Mouse (Mus musculus): ENCODE results near the gene 6430628N08Rik.

Gene 6430628N08Rik

DNA sequence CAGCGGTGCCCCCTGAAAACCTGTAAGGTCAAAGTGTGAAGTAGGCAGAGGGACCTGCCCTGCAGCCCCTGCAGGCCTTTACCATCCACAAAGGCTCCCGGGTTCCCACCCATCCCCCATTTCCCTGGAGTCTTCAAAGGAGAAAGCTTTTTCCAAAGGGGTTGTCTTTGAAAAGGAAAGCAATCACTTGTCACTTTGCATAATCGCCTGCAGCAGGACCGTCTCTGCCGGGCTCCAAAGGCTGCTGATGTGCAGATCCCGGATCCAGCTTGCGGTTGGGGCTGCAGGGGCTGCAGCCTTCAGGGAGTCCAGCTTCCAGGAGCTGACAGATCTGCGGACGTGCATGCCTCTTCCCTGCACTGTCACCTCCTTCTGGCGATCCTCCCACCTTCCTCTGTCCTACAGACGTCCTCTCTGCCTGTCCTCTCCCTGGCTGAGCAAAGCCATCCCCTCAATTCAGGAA, 12.2 kb upstream of the 6430628N08Rik start:
- CTCF ChIA-PET, result interaction anchor here in 2 of 4 experiments (0.6 to 1.4 kb wide), 7 partner anchors 13 to 169 kb away, joined by 3 read pairs; no protein-coding TSS in a partner anchor
- POLR2A ChIA-PET, result interaction anchor here in 3 of 4 experiments (0.6 to 2.5 kb wide), 9 partner anchors 9 to 175 kb away, joined by 3 to 8 read pairs (median 5); partner anchors contain the start of genes Mknk1 (in 3 of the 3), Atpaf1 (in 1 of the 3) and Nsun4 (in 1 of the 3)

DNA sequence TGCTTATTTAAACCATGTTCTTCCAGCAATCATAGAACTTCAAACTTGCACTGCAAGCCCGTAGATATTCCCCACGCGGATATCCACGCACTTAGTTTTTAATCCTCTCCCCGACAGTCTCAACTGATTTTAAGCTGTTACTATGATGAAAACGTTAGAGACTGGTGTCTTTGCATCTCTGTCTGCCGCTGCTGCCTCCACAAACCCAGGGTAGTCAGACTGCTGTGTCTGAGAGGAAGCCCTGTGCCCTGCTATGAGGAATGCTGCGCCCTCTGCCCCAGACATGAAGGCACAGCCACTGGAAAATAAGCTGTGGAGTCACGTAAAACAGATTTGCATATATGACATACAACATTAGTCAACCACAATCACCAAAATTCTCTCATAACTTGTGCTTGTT, 11.6 kb upstream of the 6430628N08Rik start:
- CTCF ChIA-PET, result interaction anchor here in 3 of 4 experiments (0.6 to 1.2 kb wide), 6 partner anchors 16 to 125 kb away, joined by 3 to 6 read pairs (median 3); no protein-coding TSS in a partner anchor
- POLR2A ChIA-PET, result interaction anchor here in 3 of 4 experiments (0.6 to 2.5 kb wide), 8 partner anchors 10 to 175 kb away, joined by 3 to 8 read pairs (median 4); partner anchors contain the start of genes Mknk1 (in 2 of the 3), Atpaf1 (in 1 of the 3) and Nsun4 (in 1 of the 3)

DNA sequence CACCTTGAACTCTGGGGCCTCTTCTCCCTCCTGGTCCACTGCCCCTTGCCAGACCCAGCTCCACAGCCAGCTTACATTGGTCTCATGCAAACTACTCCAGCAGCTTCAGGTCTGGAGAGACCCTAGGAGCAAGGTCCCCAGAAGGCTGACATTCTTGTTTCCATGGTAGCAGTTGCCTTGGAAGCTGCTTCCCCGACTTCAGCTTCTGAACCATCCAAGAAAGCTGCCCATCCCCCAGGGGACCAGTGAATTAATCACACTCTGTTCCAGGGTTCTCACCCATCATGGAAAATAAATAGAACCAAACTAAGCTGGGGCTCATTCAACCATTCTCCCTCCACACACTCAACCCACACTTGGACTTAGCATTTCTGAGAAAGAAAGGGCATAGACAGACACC, 9.3 kb upstream of the 6430628N08Rik start:
- ChIA-PET POLR2A (interaction anchor here in 2 of 4 experiments (0.8 to 2.4 kb wide), 7 partner anchors 8 to 96 kb away, joined by 3 to 9 read pairs (median 4); partner anchors contain the start of gene Mknk1 (in 1 of the 2)), CTCF (interaction anchor here in 1 of 4 experiments (1.3 kb wide), 1 partner anchor 104 kb away, joined by 4 read pairs; no protein-coding TSS in a partner anchor)

DNA sequence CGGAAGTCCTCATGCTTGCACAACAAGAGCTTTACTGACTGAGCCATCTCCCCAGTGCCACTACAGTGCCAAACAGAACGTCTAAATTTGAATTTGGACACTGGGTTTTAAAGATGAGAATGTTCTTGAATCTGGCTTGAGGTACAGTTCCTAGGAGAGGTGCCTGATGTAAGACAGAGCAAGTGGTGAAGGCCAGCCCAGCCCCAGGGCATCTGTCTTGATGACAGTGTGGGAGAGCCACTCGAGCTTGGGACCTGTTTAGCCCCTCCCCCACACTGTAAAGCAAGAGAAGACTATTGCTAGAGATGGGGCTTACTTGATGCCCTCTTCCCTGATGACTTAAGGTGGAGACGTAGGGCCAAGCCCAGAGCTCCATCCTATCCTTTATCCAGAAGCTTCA, 8.3 kb upstream of the 6430628N08Rik start:
- ChIA-PET POLR2A (interaction anchor here in 2 of 4 experiments (1.0 kb wide), 2 partner anchors 9 to 15 kb away, joined by 4 to 5 read pairs; no protein-coding TSS in a partner anchor), CTCF (interaction anchor here in 1 of 4 experiments (0.5 kb wide), 1 partner anchor 1563 kb away, joined by 3 read pairs; no protein-coding TSS in a partner anchor)

DNA sequence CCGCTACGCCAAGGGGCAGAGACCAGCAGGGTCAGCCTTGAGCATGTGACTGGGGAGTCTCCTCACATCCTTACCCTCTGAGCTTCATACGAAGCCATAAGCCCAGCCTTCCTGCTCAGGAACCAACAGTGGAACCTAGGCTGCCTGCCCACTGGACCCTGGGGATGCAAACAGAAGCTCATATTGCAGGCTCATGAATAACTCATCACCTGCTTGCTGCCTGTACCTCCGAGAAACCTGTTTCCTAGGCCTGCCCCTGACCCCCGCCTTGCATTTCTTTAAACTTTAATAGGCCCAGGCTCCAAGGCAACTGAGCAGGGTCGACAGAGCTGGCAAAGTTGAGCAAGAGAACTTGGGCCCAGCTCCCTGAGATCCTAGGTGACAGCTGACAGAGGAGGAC, 6.4 kb upstream of the 6430628N08Rik start, which contains the start of gene Kncn:
TSS of gene Kncn (plus strand) at position 379 of the 400 bp plus-strand sequence.
- ChIA-PET CTCF (no interaction called here), POLR2A (interaction anchor here in 3 of 4 experiments (0.7 to 1.8 kb wide), 6 partner anchors 11 to 50 kb away, joined by 3 to 5 read pairs (median 4); partner anchors contain the start of gene Mknk1 (in 2 of the 3))

DNA sequence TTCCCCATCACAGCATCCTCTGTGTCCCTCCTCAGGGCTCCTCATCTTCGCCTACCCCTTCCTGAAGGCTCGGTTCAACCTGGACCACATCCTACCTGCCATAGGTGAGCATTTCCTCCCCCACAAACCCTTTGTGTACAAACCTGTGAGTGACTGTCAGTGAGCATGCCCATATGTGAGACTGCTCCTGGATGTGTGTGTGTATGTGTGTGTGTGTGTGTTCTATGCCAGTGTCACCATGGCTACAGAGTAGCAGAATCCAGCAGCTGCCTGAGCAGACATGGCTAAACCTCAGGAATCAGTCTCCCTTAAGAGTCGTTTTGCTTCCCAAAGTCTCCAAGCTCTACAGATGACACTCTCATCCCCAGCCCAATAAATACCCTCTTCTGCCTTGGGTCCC, 4.6 kb upstream of the 6430628N08Rik start:
- ChIA-PET POLR2A (interaction anchor here in 3 of 4 experiments (0.6 to 1.4 kb wide), 4 partner anchors 11 to 154 kb away, joined by 3 to 5 read pairs (median 4); no protein-coding TSS in a partner anchor), CTCF (no interaction called here)

DNA sequence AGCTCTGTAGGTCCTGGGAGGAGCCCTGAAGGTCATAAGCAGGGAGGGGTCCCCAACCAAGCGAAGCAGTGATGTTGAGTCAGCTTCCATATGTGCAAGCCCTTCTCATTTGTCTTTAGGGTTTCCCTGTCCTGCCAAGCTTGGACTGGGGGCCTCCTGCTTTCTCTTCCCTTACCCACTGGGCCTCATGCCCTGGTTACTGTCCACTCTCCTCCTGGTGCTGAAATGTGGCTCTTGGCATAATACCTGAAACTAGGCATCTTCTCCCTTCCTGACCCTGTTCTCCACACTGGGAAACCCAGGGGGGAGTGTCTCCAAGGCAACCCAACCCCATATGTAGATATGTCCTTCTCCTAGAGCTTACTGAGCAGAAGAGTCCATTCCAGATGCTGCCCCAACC, 3.6 kb upstream of the 6430628N08Rik start:
- ChIA-PET POLR2A (interaction anchor here in 2 of 4 experiments (0.7 to 1.4 kb wide), 4 partner anchors 9 to 102 kb away, joined by 3 to 5 read pairs (median 4); partner anchors contain the start of gene Atpaf1 (in 1 of the 2)), CTCF (interaction anchor here in 1 of 4 experiments (0.6 to 0.9 kb wide), 2 partner anchors 66 to 117 kb away, joined by 3 to 5 read pairs; no protein-coding TSS in a partner anchor)

DNA sequence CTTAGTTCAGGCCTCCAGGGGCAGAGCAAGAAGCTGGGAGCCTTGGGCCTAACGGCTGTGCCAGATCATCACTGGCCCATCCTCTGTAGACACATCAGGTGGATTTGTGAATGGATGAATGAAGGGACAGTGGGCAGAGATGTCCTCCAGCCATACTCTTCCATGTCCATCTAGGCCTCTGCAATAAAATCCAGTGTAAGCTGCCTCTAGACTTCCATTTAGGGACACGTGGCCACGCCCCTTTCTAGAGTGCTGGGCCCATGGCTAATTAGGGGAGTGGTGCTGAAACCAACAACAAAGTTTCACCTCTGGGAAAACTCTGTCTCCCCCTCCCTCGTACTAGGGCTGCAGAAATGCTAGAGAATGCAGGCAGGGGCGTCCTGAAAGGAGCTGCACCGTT, 399 bp upstream of the 6430628N08Rik start:
- CTCF ChIA-PET, result interaction anchor here (0.5 to 1.8 kb wide), 8 partner anchors 8 to 158 kb away, joined by 3 to 5 read pairs (median 4); no protein-coding TSS in a partner anchor
- POLR2A ChIA-PET, result interaction anchor here in 2 of 4 experiments (1.0 to 1.6 kb wide), 4 partner anchors 9 to 164 kb away, joined by 3 to 4 read pairs (median 4); partner anchors contain the start of genes Mknk1 (in 1 of the 2) and Nsun4 (in 1 of the 2)

DNA sequence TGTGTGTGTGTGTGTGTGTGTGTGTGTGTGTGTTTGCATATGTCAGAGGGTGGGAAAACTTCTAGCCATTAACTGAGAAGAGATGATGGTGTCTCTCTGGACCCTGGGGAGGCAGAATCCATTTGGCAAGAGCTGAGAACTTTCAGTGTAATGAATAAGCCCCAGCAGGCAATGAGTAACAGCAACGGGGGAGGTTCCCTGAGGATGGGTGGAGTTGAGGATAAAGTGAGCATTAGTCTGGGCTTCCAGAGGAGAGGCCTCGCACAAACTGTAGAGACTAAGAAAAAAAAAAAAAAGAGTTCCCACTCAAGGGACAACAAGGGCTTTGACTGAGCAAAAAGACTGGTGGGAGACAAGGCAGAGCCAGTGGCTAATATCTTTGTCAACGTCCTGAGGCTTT, 3.8 kb downstream of the 6430628N08Rik start:
- CTCF ChIA-PET, result interaction anchor here in 3 of 4 experiments (0.5 to 1.2 kb wide), 5 partner anchors 30 to 161 kb away, joined by 3 to 5 read pairs (median 3); partner anchors contain the start of gene Efcab14 (in 1 of the 3)
- POLR2A ChIA-PET, result interaction anchor here in 2 of 4 experiments (0.7 to 2.0 kb wide), 7 partner anchors 11 to 840 kb away, joined by 3 to 5 read pairs (median 4); no protein-coding TSS in a partner anchor

DNA sequence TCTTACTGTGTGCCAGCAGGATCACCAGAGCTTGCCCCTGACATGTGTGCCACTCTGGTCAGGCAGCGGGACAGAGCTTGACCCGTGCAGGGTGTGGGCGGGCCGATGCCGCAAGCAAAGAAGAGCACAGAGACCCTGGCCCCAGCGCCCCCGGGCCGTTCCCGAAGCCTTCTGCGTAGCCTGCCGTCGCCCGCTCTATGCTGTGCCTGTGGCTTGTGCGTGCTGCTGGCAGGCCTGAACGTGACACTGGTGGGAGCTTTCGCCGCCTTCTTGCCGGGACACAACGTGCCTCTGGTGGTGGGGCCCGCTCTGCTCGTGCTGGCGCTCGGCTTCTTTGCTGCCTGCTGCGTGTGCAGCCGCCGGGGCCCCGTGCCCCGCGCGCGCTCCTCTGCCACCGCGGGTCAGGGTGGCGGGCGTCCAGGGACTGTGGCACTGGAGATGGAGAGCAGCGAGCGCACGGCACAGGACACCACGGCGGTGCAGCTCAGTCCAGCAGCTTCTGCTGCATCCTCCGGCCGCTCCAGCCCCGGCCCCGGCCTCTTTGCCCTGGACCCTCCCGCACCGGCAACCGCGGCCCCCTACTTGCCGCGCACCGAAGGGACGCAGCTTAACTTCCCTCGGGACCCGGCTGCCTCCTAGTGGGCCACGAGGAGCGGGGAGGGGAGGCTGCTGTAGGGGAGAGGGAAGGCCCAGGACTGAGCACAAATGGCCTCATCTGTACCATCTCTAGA, 7.6 kb downstream of the 6430628N08Rik start:
- CTCF ChIA-PET, result interaction anchor here (0.5 to 3.8 kb wide), 26 partner anchors 8 to 926 kb away, joined by 3 to 27 read pairs (median 4); partner anchors contain the start of genes Mknk1 (in 1 of the 4) and Nsun4 (in 1 of the 4)

DNA sequence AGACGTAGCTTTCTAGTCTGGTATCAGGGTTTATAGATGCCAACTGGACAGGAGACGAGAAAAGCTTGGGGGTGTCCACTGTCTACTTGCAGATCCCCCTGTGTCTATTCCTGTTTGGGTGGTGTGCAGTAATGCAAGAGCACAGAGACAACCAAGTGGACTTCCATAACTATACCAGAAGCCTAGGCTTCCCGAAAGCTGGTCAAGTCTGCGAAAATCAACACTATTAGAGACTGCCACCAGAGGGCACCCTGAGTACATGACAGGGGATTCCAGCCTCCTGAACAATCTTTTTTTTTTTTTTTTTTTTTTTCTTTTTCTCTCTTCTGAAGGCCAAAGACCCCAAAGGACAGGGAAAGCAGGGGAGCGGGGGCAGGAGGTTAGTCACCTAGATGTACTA, 12.4 kb downstream of the 6430628N08Rik start:
- ChIA-PET CTCF (interaction anchor here (0.5 to 4.7 kb wide), 69 partner anchors 8 to 992 kb away, joined by 3 to 60 read pairs (median 4); partner anchors contain the start of genes Mknk1 (in 2 of the 4), 6430628N08Rik (in 1 of the 4), Dmbx1 (in 1 of the 4) and Efcab14 (in 1 of the 4)), POLR2A (interaction anchor here (0.6 to 3.3 kb wide), 18 partner anchors 8 to 170 kb away, joined by 3 to 13 read pairs (median 4); partner anchors contain the start of genes Dmbx1 (in 2 of the 4), Faah (in 1 of the 4), Kncn (in 1 of the 4) and Nsun4 (in 1 of the 4))

More for the DNA sequence above, 7.6 kb downstream of the 6430628N08Rik start:
- POLR2A ChIA-PET, result interaction anchor here in 3 of 4 experiments (0.5 to 2.6 kb wide), 32 partner anchors 9 to 931 kb away, joined by 3 to 9 read pairs (median 4); partner anchors contain the start of genes Mknk1 (in 2 of the 3), Atpaf1 (in 1 of the 3), Efcab14 (in 1 of the 3) and Lrrc41 (in 1 of the 3)

DNA sequence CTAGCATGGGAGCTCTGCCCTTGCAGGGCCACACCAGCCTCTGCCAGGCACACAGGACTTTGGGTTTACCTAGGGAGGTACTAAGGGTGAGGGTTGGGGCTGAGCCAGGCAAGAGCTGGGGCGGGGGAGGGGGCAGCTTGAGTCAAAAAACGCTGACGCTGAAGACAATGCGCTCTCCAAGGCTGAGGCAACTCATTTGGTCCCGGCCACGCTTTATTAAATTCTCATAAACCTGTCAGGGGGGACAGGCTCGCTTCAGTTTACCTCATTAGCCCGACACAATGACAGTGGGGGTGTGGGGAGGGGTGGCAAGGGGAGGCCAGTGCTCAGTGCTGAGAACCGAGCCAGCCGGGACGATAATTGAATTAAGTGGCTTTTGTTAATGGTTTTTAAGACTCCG, 13.9 kb downstream of the 6430628N08Rik start:
- POLR2A ChIA-PET, result interaction anchor here in 1 of 4 experiments (0.9 to 3.3 kb wide), 4 partner anchors 39 to 85 kb away, joined by 3 to 13 read pairs (median 6); no protein-coding TSS in a partner anchor

DNA sequence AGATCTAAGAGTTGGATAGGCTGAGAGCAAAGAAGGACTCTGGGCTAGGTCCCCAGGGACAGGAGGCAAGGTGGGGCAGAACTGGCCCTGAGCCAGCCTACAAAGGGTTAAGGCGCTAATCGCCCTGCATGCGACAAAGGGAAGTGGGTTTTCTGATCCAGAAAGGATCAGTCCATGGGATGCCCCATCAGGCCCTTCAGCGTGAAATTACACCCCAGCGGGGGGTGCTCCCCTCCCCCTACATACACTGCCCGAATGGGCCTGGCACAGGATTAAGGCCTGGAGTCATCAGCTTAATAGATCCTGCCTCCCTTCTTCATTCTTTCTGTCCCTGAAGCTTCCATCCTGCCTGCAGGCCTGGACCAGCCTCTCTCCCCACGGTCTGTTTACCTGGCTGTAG, 15.2 kb downstream of the 6430628N08Rik start:
- CTCF ChIA-PET, result interaction anchor here in 2 of 4 experiments (0.7 to 1.7 kb wide), 3 partner anchors 96 to 98 kb away, joined by 3 to 6 read pairs (median 4); no protein-coding TSS in a partner anchor

More for the DNA sequence above, 13.9 kb downstream of the 6430628N08Rik start:
- CTCF ChIA-PET, result interaction anchor here (0.5 to 4.7 kb wide), 10 partner anchors 11 to 100 kb away, joined by 5 to 60 read pairs (median 33); no protein-coding TSS in a partner anchor

DNA sequence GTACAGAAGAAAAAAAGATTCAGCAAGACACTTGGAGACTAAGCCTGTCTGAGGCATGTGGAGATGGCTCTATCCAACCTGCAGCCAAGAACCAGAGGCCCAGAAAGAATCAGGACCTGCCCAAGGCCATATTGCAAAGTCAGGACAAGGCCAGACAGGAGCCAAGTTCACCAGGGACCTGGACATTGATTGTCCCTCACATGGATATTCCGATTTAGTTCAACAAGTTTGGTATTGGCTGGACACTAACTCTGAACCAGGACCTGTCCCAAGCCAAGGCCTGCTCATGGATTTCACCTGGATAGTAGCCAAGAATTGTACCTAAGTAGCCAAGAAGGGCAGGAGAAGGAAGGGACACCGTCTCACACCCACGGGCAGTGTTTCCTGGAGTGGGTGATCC, 16.3 kb downstream of the 6430628N08Rik start:
- CTCF ChIA-PET, result interaction anchor here in 2 of 4 experiments (1.5 to 1.7 kb wide), 2 partner anchors 97 kb away, joined by 4 to 6 read pairs; no protein-coding TSS in a partner anchor

More for the DNA sequence above, 15.2 kb downstream of the 6430628N08Rik start:
- POLR2A ChIA-PET, result interaction anchor here in 1 of 4 experiments (0.5 to 3.3 kb wide), 2 partner anchors 75 to 882 kb away, joined by 4 to 8 read pairs; no protein-coding TSS in a partner anchor

DNA sequence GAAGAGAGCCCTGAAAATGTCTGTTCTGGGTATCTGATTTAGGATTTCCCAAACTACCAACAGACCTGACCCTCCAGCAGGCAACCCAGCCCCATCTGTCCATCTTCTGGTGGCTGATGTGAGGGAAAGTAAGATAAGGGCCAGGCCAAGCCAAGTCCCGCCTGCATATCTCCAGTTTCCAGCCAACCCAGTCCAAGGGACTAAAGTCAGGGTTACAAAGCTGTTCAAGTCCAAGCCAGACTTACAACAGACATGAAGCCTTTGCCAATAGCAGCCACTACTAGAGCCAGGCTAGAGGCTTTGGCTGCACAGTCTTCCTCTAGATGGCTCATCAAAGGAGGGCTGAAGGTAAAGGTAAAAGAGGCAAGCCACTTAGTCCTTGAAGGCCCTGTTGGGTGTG, 17.5 kb downstream of the 6430628N08Rik start:
- ChIA-PET CTCF (interaction anchor here in 2 of 4 experiments (0.8 to 1.6 kb wide), 4 partner anchors 44 to 176 kb away, joined by 3 to 4 read pairs (median 4); no protein-coding TSS in a partner anchor), POLR2A (no interaction called here)

More for the DNA sequence above, 16.3 kb downstream of the 6430628N08Rik start:
- POLR2A ChIA-PET, result no interaction called here

DNA sequence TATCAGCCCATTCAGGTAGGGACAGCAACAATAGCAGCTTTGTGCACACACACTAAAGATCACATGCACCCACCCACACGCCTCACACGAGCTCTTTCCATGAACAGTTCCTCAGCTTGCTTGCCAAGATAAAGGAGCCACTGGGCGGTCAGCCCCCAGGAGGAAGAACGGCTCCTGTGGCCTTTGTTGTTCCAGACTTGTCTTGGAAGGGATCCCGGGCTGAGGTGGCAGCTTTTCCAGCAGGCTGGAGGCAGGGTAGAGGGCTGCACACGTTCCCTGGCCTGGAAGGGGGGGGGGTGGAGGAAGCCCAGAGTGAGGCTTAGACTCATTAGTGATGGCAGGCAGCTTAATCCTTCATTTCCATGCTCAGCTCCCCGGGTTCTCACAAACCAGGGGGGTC, 18.2 kb downstream of the 6430628N08Rik start:
- ChIA-PET POLR2A (interaction anchor here in 2 of 4 experiments (0.7 to 1.4 kb wide), 4 partner anchors 11 to 144 kb away, joined by 3 to 4 read pairs (median 3); no protein-coding TSS in a partner anchor), CTCF (interaction anchor here in 2 of 4 experiments (0.7 to 1.6 kb wide), 4 partner anchors 44 to 177 kb away, joined by 3 to 4 read pairs (median 4); no protein-coding TSS in a partner anchor)

DNA sequence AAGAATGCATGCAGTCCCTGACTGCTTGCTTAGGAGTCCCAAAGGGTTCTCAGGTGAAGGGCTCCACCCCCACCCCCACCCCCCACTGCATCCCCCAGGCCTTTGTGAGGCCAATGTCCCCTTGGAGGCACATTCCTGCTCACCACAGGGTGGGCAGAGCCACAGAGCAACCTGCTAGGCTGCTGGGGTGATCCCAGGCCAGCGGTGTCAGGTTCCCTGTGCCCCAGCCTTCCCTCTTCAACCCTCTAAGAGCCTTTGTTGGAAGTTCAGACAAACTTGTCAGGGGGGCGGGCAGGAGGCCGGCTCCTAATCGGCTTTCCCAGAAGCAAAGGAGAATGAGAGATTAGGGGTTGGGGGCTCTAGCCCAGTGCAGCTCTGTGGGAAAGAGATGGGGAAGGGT, 21.1 kb downstream of the 6430628N08Rik start:
- ChIA-PET CTCF (interaction anchor here in 3 of 4 experiments (1.0 to 1.5 kb wide), 3 partner anchors 9 to 69 kb away, joined by 3 read pairs; no protein-coding TSS in a partner anchor), POLR2A (interaction anchor here in 1 of 4 experiments (0.6 to 1.5 kb wide), 4 partner anchors 12 to 69 kb away, joined by 3 to 4 read pairs (median 3); partner anchors contain the start of gene Dmbx1)

All from embryonic stem cell, embryonic (primary cell).